ENCODE assay signal across 12 mouse cellular contexts in the genomic region with DNA sequence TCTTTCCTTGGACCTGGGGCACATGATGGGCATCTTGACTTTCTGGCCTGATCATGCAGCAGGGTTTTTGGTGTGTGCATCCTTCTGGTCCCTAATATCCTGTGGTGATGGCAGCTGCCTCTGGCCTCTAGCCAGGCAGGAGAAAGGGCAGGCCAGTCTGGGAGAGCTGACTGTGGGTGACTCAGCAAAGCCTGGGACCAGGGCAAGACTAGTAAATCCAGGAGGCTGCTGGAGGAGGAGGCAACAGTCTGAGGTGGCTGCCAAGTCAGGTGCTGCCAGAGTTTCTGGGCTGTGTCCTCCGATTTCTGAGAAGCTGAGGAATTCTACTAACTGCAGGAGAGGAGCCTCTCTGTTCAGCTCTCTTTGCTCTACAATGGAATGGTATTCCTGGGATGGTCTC. TPM values are rescaled to one million over a fixed set of nuclear protein-coding genes. Genes with fewer than 3 reads are reported as not detected.
A peak's percentile ranks its signal among the peaks of the same experiment; 100 is the strongest.
DNase-seq lines count a peak whose midpoint lies in the region; ATAC-seq and TF ChIP-seq lines count a peak whose summit lies in the region.
"Had no signal": no experiment of that assay in that cellular context is flagged by ENCODE, and none has a peak within 500 bp of the region (broad histone marks: within the 10 kb centered on the region; RNA-seq: fewer than 3 reads in every experiment).

No protein-coding gene starts in this region.

- H3K9me3 ChIP-seq in hindbrain, embryonic 12.5 days (replicated peaks) = no peaks in the 10 kb centered on the region
- H3K9me3 ChIP-seq: embryonic facial prominence, embryonic 15.5 days; heart, embryonic 13.5 days; lung, embryonic 15.5 days had no signal

- H3K4me3 ChIP-seq in heart, adult 2 months = no peak overlapping the region
- no peak overlapping the region for H3K4me3 ChIP-seq in cerebellum, adult 2 months (replicated peaks; ENCODE audit: insufficient read depth, low read depth, low read length)
- H3K4me3 ChIP-seq in hindbrain, embryonic 12.5 days = no peak overlapping the region
- H3K4me3 ChIP-seq: embryonic facial prominence, embryonic 15.5 days; heart, embryonic 13.5 days; lung, embryonic 15.5 days had no signal

- peak; percentile 46 to 57 for DNase-seq in heart, adult 2 months
- no peak for DNase-seq in heart, adult 8-10 months (ENCODE audit: low spot score)
- peak; percentile 36 for DNase-seq in ovary, adult 18-20 months (ENCODE audit: low spot score)
- DNase-seq in ovary, postnatal 36 days (ENCODE audit: low spot score) = no peak
- DNase-seq in cerebellum, adult 2 months = peak; percentile 92 to 97
- DNase-seq in kidney, postnatal 14 days = peak; percentile 85
- no peak for DNase-seq in B cell, adult 2 months

- H3K27me3 ChIP-seq in heart, adult 2 months (ENCODE audit: control insufficient read depth, insufficient read depth, low read length) = no peaks in the 10 kb centered on the region
- H3K27me3 ChIP-seq in cerebellum, adult 2 months (ENCODE audit: control insufficient read depth, insufficient read depth, low read length) = no peaks in the 10 kb centered on the region
- no peaks in the 10 kb centered on the region for H3K27me3 ChIP-seq in hindbrain, embryonic 12.5 days
- H3K27me3 ChIP-seq: embryonic facial prominence, embryonic 15.5 days; lung, embryonic 15.5 days had no signal

- intact Hi-C loops in heart, adult 2 months (cut with DNase I) = no loop called here

- H3K9ac ChIP-seq in heart, adult 2 months (ENCODE audit: low read depth, low read length) = no peak overlapping the region
- H3K9ac ChIP-seq in hindbrain, embryonic 12.5 days = no peak overlapping the region
- H3K9ac ChIP-seq: embryonic facial prominence, embryonic 15.5 days; heart, embryonic 13.5 days; lung, embryonic 15.5 days had no signal

- no peaks in the 10 kb centered on the region for H3K36me3 ChIP-seq in heart, adult 2 months (ENCODE audit: control insufficient read depth, insufficient read depth, low read length)
- no peaks in the 10 kb centered on the region for H3K36me3 ChIP-seq in hindbrain, embryonic 12.5 days
- H3K36me3 ChIP-seq: embryonic facial prominence, embryonic 15.5 days; heart, embryonic 13.5 days; lung, embryonic 15.5 days had no signal

- no peak for TF ChIP-seq EP300 in heart, adult 2 months (IDR thresholded peaks at IDR 0.05; ENCODE audit: insufficient read depth, low read depth, low read length)

- TF ChIP-seq POLR2A in heart, adult 2 months (IDR thresholded peaks at IDR 0.05; ENCODE audit: insufficient read depth, low read depth, low read length) = no peak
- TF ChIP-seq POLR2A in cerebellum, adult 2 months (IDR thresholded peaks at IDR 0.05; ENCODE audit: borderline replicate concordance, insufficient read depth, low read length) = no peak

- no peaks in the 10 kb centered on the region for H3K79me2 ChIP-seq in heart, adult 2 months (replicated peaks; ENCODE audit: control insufficient read depth, insufficient read depth, low read length)

- no peaks in the 10 kb centered on the region for H3K4me1 ChIP-seq in heart, adult 2 months (ENCODE audit: control insufficient read depth, insufficient read depth, low read length)
- peaks cover 76% of the 10 kb centered on the region for H3K4me1 ChIP-seq in cerebellum, adult 2 months (ENCODE audit: control insufficient read depth, insufficient read depth, low read length)
- H3K4me1 ChIP-seq in hindbrain, embryonic 12.5 days = peaks cover 3% of the 10 kb centered on the region; the same call in 1 of the 2 replicates
- H3K4me1 ChIP-seq: heart, embryonic 13.5 days; lung, embryonic 15.5 days had no signal

- no peak overlapping the region for H3K4me2 ChIP-seq in hindbrain, embryonic 12.5 days (replicated peaks)
- H3K4me2 ChIP-seq: embryonic facial prominence, embryonic 15.5 days; heart, embryonic 13.5 days; lung, embryonic 15.5 days had no signal

- H3K27ac ChIP-seq in heart, adult 2 months = no peak overlapping the region
- H3K27ac ChIP-seq in cerebellum, adult 2 months (ENCODE audit: insufficient read depth, low read length) = peak overlapping the region; percentile 76
- no peak overlapping the region for H3K27ac ChIP-seq in hindbrain, embryonic 12.5 days
- H3K27ac ChIP-seq: embryonic facial prominence, embryonic 15.5 days; heart, embryonic 13.5 days; lung, embryonic 15.5 days had no signal

- WGBS in heart, adult 2 months = 68% methylated on average over 1 of the region's 1 CpGs
- WGBS in cerebellum, adult 2 months = 8% methylated on average over 1 of the region's 1 CpGs
- WGBS in hindbrain, embryonic 12.5 days = 72% methylated on average over 1 of the region's 1 CpGs

- ATAC-seq in hindbrain, embryonic 12.5 days (ENCODE audit: low FRiP score) = no peak

- no peak for TF ChIP-seq CTCF in heart, adult 2 months (IDR thresholded peaks at IDR 0.05)
- TF ChIP-seq CTCF in cerebellum, adult 2 months (IDR thresholded peaks at IDR 0.05; ENCODE audit: borderline replicate concordance, insufficient read depth, low read depth, low read length) = no peak

RNA-seq across cellular contexts. Expression of gene Slc22a12, which starts 3.3 kb away (rescaled TPM):
- total RNA-seq in heart, adult 2 months (2021) = not detected
- not detected in 2 replicates for polyA plus RNA-seq in heart, adult 2 months (2012; rRNA removed)
- total RNA-seq in heart, adult 8-10 months (2022) = under 1 TPM in 1 of 4 experiments, not detected in 3; 0.28 TPM
- 0.15 and 0.24 TPM in 2 replicates for polyA plus RNA-seq in cerebellum, adult 2 months (2012; rRNA removed)
- not detected in 2 replicates for polyA plus RNA-seq in hindbrain, embryonic 12.5 days (2016; fragmentation: Nextera tagmentation; extraction: Ambion mirVana)
- polyA plus RNA-seq: brain, embryonic 14.5 days; embryonic facial prominence, embryonic 15.5 days; heart, embryonic 13.5 days had no signal

Comparison
In these comparisons a context has a peak if more than half of its experiments do, and no peak if none do; other contexts are left out.
1. DNase-seq: peak in heart, adult 2 months (2 of 2), ovary, adult 18-20 months (single experiment), cerebellum, adult 2 months (2 of 2) and kidney, postnatal 14 days (single experiment); none in heart, adult 8-10 months (single experiment), ovary, postnatal 36 days (single experiment) and B cell, adult 2 months (0 of 2).